Mouse (Mus musculus) lung, adult 2 months (tissue): ENCODE data around the gene Fgf14. TPM values are rescaled to one million over a fixed set of nuclear protein-coding genes. Genes with fewer than 3 reads are reported as not detected.

ENCODE experiments used
- DNase-seq: peaks from one replicate; pipeline ENCODE4 v3.0.0; 2022
- H3K4me1 ChIP-seq: fragments of 200-500 bp; 2 replicates; pipeline ENCODE4 v1.6.1; 2011; ENCODE audit warnings: low read length; ENCODE audit not compliant: control insufficient read depth, insufficient read depth
- H3K4me3 ChIP-seq: fragments of 200-500 bp; replicated peaks from 2 replicates; pipeline ENCODE3; 2011; ENCODE audit warnings: low read depth, mild to moderate bottlenecking, control low read depth, low read length; ENCODE audit errors: extremely low read depth
- CTCF ChIP-seq: fragments of 200-500 bp; IDR thresholded peaks from 2 replicates; pipeline ENCODE4 v1.5.1; 2011; ENCODE audit warnings: mild to moderate bottlenecking, low read length, control low read depth; ENCODE audit not compliant: insufficient read depth
- POLR2A ChIP-seq: fragments of 200-500 bp; IDR thresholded peaks from 2 replicates; pipeline ENCODE4 v1.6.1; 2011; ENCODE audit warnings: low read depth, mild to moderate bottlenecking, control low read depth, low read length, borderline replicate concordance; ENCODE audit errors: extremely low read depth
- WGBS: fragments of 180-500 bp; shearing (Covaris S2); methylation state at CpG from one replicate; pipeline ENCODE4 v1.1.7; 2018; 5-methylcytosine and 5-hydroxymethylcytosine counted together
- polyA plus RNA-seq: library from polyadenylated mRNA; depleted of rRNA; stranded (reverse); fragments of >200 nt; gene quantifications from 2 replicates; pipeline ENCODE4 v1.2.3, GENCODE M21; 2012

Fgf14 gene
- polyA plus RNA-seq, 1 experiment: not detected

GRCm38 (mm10) chr14:124220979-124221378, 455.9 kb downstream of the Fgf14 start:
- H3K4me1 ChIP-seq: no peaks in the 10 kb centered on the region
- 59% methylated on average over 2 of the region's 2 CpGs for WGBS

GRCm38 (mm10) chr14:124195806-124196205, 481.1 kb downstream of the Fgf14 start:
- DNase-seq: no peak
- 13% methylated on average over 7 of the region's 7 CpGs for WGBS
- H3K4me1 ChIP-seq: no peaks in the 10 kb centered on the region
- TF ChIP-seq POLR2A (no peak), CTCF (no peak)
- no peak overlapping the region for H3K4me3 ChIP-seq

More at GRCm38 (mm10) chr14:124220979-124221378, 455.9 kb downstream of the Fgf14 start:
- no peak for DNase-seq
- no peak overlapping the region for H3K4me3 ChIP-seq
- no peak for TF ChIP-seq POLR2A
- TF ChIP-seq CTCF: no peak

GRCm38 (mm10) chr14:124195331-124195730, 481.6 kb downstream of the Fgf14 start:
- Histone ChIP-seq H3K4me3 (no peak overlapping the region), H3K4me1 (no peaks in the 10 kb centered on the region)
- DNase-seq: no peak
- 31% methylated on average over 10 of the region's 10 CpGs for WGBS
- no peak for TF ChIP-seq CTCF
- TF ChIP-seq POLR2A: no peak

- TF ChIP-seq POLR2A (no peak), CTCF (no peak)
- 4% methylated on average over 15 of the region's 15 CpGs for WGBS
- no peak for DNase-seq
- Histone ChIP-seq H3K4me3 (no peak overlapping the region), H3K4me1 (no peaks in the 10 kb centered on the region)
These were observed 484.1 kb downstream of the Fgf14 start for GRCm38 (mm10) chr14:124192815-124193142.

GRCm38 (mm10) chr14:124191913-124192814, 484.8 kb downstream of the Fgf14 start:
- H3K4me1 ChIP-seq: no peaks in the 10 kb centered on the region
- no peak for DNase-seq
- TF ChIP-seq CTCF: no peak
- TF ChIP-seq POLR2A: no peak
- WGBS: 3% methylated on average over 42 of the region's 42 CpGs
- H3K4me3 ChIP-seq: no peak overlapping the region

- no peaks in the 10 kb centered on the region for H3K4me1 ChIP-seq
- WGBS: 66% methylated on average over 1 of the region's 1 CpGs
- TF ChIP-seq POLR2A (no peak), CTCF (no peak)
- DNase-seq: no peak
- H3K4me3 ChIP-seq: no peak overlapping the region
These were observed 496.7 kb downstream of the Fgf14 start for GRCm38 (mm10) chr14:124180265-124180664.

GRCm38 (mm10) chr14:124174111-124174510, 502.8 kb downstream of the Fgf14 start:
- Histone ChIP-seq H3K4me3 (no peak overlapping the region), H3K4me1 (no peaks in the 10 kb centered on the region)
- WGBS: 74% methylated on average over 1 of the region's 1 CpGs
- no peak for DNase-seq
- TF ChIP-seq CTCF (no peak), POLR2A (no peak)

- DNase-seq: no peak
- Histone ChIP-seq H3K4me1 (no peaks in the 10 kb centered on the region), H3K4me3 (no peak overlapping the region)
- 60% methylated on average over 1 of the region's 1 CpGs for WGBS
- TF ChIP-seq POLR2A (no peak), CTCF (no peak)
These were observed 513.2 kb downstream of the Fgf14 start for GRCm38 (mm10) chr14:124163618-124164185.

- no peak overlapping the region for H3K4me3 ChIP-seq
- no peaks in the 10 kb centered on the region for H3K4me1 ChIP-seq
- TF ChIP-seq CTCF (no peak), POLR2A (no peak)
- DNase-seq: no peak
These were observed 529.5 kb downstream of the Fgf14 start for GRCm38 (mm10) chr14:124147378-124147777.
